Mouse (Mus musculus) ovary, adult 18-20 months (tissue): ENCODE data around the gene Spats2.
"Not testable (repeated sequence)": the region's sequence is repeated elsewhere in the genome, so short reads cannot be mapped to it uniquely, and the experiment has no call there.

Source experiments
- DNase-seq: peaks from one replicate; pipeline ENCODE4 v3.0.0; 2022; ENCODE audit warnings: low spot score, mixed read lengths

The Spats2 gene

DNA sequence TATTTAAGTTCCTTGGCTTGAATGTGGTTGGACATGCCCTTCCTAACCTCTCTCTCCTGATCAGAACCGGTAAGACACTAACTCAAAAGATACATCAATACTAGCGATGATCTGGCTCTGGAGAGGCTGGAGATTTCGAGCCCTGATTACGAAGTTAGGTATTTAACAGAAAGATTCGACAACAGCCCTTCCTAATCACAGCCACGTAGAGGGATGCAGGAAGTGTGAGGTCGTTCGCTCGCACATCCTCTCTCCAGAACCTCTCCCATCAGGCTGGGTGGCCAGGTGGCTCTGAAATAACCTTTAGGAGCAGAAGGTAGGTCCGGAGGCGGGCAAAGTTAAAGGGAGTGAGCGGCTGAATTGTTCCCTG lies at the start of gene Spats2:
Gene Spats2 (plus strand): TSS at position 206 of the 370 bp plus-strand sequence.
- DNase-seq, result no peak

DNA sequence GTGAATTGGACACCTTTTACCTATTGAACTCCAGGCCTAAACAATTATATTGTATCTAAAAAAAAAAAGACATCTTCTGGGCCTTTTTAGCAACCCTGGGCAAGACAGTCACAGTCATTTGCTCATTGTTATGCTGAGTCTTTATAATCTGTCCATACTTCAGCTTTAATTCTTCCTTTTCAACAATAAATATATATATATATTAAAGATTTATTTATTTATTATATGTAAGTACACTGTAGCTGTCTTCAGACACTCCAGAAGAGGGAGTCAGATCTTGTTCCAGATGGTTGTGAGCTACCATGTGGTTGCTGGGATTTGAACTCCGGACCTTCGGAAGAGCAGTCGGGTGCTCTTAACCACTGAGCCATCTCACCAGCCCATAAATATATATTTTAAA lies 49.7 kb upstream of the Spats2 start:
- DNase-seq, result not testable (repeated sequence)

DNA sequence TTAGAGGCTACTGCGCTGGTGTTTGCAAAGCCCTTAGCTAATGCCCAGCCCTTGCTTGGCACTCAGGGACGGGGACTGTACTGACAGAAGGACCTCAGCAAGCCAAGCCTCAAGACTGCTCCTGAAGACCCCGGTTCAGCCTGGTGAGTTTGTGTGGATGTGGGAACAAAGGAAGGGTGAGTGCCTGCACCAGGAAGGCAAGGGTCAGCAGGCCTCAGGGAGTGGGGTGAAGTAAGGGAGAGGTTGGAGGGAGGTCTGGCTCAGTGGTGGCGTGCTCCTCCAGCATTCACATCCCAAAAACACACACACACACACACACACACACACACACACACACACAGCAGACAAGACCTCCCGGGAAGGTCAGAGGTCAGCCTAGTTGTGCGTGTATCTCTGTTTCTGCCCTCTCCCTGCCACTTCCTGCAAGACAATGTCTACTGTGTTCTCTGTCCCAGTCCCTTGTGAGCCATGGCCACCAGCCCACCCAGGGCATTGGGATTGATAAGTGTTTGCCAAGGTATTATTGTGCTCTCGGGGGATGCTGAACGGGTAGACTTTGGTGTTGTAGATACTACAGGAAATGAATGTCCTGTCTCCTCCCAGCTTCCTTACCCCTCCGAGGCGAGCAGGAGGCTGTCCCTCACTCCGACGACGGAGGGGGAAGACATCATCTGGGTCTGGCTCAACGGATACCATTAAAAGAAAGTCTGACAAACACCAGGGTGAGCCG lies 47.4 kb upstream of the Spats2 start:
- DNase-seq, result no peak

GRCm38 (mm10) chr15:99079804-99080203 lies 45.9 kb upstream of the Spats2 start:
- no peak for DNase-seq

DNA sequence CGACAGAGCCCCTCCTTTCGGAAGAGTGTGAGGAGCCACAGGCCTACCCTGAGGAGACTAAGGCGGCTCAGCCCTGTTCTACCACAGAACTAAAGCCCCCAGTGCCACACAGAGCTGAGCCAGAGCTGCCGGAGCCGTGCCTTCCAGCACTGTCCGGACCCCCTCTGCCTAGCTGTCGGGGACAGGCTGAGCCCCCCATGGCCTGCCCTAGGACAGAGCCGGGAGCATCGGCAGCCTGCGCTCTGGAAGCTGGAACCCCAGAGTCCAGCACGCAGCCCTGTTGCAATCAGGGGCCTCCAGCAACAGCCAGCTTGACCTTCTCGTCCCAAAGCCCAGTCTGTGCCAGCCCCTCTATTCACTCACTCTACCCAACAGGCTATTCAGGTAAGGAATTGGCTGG lies 43.4 kb upstream of the Spats2 start:
- DNase-seq, result no peak

DNA sequence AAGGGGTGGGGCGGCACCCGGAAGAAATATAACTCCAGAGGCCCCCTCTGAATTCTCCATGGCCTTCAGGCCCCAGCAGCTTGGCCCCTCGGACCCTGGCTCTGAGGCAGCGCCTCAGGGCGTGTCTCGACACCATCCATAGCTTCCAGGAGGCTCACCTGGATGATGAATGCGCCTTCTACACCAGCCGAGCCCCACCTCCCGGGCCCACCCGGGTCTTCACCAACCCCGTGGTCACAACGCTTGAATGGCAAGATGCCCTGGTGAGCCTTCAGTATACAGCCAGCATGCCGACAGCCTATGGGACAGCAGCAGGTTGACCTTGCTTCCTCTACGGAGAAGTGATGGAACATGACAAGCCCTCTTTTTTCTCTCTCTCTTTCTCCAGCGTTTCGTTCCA lies 42.9 kb upstream of the Spats2 start:
- DNase-seq, result no peak

DNA sequence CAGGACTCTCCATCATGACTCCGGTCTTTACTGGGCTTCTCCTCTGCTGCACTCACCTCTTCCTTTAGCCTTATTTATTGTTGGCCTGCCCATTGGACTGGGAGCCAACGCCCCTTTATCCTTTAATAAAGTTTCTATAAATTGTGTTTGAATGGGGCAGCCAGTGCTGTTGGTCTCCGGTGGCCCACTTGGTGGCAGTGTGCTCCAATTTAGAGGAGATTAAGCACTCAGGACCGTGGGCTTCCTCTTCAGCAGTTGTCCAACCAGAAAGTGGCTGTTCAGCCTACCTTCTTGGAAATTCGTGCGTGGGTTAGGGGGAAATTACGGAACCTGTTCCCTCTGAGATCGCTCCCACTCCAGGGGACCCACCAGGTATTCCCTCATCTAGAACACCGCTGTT lies 42.5 kb upstream of the Spats2 start:
- no peak for DNase-seq

DNA sequence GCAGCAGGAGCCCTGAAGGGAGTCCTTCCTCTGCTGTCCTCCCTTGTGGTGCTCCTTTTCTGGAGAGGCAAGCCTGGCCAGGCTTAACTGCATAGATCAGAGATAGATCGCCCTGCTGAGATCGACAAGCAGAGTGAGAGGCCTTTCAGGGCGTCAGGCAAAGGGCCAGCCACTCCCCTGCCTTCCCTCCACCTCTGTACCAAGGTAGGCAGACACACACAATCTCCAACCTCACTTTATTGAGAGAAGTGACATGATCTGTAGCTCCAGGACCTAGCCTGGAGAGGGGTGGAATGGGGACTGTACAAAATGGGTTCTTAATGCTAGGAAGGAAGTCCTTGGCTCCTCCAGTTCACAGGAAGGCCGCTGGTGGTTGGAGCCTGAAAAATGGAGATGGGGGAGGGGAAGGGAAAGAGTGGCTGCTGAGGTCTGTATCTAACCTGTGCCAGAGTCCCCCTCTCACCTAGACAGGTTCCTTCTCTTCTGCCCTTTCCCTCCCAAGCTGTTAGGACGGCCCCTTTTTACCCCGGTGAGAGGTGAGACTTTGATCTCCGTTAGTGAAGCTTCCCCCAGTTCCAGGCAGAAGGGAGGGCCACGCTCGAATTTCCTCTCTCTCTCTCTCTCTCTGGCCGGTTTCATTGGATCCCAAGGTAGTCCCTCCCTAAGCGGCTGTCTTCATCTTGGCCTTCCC lies 41.7 kb upstream of the Spats2 start:
- no peak for DNase-seq

DNA sequence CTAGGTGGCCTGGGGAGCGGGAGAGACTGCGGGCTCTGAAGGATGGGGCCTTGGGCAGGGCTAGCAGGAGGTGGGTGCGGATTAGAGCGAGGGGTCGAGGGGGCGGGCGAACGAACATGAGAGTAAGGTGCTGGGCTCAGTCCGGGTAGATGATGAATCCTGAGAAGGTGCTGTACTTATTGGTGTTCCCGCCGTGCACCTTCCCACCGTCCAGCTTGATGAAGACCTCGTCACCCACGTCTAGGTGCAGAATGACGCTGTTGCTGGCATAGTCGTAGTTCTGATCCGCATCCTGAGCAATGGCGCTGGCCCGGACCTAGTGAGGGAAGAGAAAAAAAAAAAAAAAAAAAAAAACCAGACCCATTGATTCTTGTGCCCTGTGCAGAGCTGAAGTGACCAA lies 41.1 kb upstream of the Spats2 start:
- no peak for DNase-seq

- no peak for DNase-seq
Observed at GRCm38 (mm10) chr15:99085997-99086396, 39.7 kb upstream of the Spats2 start.

- DNase-seq, result no peak
Observed at GRCm38 (mm10) chr15:99087253-99088075, 38.3 kb upstream of the Spats2 start, which contains the start of gene C1ql4. TSS of gene C1ql4 (minus strand) at chr15:99087817.

DNA sequence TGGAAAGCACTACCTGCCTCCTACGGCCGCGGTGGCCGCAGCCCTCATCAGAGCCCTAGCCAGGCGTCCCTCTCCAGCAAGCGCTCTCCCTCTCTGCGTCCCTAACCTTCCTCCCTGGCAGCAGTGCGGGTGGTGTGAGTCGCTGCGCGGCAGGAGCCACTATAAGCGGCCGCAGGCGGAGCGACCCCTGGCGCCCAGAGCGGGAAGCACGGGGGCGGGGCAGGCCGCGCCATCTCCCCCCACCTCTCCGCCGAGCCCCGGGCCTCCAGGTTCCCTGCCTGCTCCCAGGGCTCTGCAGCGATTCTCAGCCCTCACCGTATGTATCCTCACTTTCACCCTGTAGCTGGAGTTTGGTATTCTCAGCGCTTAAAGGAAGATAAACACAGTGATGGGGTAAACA lies 37.4 kb upstream of the Spats2 start:
- peak; percentile 53 for DNase-seq

DNA sequence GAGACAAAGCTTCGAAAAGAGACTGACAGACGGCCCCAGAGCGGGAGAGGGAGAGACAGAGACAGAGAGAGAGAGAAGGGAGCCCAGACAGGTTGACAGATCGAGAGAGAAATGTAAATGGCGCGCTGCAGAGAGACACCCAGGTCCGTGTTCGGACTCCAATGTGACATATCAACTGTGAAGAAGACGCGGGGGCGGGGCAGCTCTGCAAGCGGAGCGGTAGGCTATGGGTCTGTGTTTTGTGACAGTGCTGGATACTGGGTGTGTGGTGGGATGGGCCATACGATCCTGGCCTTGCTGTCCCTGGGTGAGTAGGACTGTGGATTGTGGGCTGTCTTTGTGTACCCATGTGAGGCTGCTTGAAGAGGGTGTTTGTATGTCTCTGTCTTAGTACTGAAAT lies 36.6 kb upstream of the Spats2 start:
- no peak for DNase-seq

DNA sequence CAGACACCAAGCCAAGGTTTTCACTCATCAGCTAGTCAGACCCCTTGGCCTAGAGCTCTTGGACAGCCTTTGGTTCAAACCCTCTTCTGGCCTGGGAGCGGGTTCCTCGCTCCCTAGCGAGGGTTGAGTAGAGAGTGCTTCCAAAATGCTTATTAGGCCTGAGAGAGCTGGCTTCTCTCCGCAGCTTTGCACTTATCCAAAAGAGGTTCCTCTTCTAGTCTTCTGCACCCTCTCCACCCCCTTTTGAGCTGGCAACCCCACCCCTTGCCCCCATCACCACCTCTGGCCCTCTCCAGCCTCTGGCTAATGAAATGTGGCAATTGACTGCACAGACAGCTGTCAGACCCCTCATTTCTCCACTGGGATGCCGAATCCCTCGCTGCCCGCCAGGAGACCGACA lies 32.8 kb upstream of the Spats2 start, which contains the start of gene Dnajc22:
Gene Dnajc22 (plus strand): TSS at position 301 of the 400 bp plus-strand sequence.
- DNase-seq, result no peak

GRCm38 (mm10) chr15:99093291-99094258 lies 32.1 kb upstream of the Spats2 start:
- DNase-seq, result no peak

GRCm38 (mm10) chr15:99094631-99095270 lies 31.0 kb upstream of the Spats2 start:
- no peak for DNase-seq

DNA sequence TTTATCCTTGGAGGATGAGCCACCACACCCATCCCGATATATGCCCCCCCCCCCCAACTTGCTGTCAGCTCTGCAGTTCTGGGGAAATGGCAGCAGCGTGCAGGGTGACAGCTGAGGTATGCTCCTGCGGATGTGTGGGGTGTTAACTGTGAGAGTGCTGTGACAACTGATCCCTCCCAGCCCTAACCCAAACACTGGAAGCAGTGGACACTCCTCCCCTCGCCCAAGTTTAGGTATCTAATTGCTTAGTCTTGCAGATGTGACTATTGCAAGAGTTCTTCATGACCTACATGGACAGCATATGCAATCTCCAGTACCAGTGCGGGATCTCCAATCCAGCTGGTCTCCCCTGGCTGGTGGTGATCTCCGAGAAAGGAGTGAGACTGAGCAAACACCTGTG lies 30.4 kb upstream of the Spats2 start:
- no peak for DNase-seq

DNA sequence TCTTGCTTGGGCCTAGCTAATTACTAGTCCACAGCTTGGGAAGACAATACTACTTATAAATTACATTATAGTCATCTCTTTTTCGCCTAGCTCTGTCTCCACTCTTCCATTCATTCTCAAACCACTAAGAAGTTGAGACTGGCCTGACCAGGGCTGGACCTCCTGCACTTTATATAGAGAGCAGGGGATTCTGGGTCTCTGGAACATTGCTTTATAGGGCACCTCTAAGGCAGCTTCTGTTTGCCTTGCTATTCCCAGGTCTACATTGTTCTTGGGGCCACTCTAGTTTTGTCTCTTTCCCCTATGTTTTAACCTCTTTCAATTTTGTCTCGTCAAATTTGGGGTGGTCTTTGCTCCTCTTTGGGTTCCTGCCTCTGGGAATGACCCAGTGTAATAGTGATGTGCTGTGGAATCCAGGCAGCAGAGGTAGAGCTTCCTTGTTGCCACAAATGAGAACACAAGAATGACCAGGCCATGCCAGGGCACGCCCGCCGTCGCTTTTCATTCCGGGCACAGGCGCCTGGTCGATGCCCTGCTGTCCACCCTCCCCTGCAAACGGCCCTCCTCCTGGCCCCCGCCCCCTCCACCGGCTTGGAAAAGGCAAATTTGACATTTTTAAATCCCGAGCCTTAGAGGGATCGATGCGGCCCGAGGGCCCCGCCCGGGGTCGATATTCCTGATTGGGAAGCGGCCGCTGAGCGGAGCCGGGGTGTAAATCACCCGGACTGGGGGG lies 29.5 kb upstream of the Spats2 start:
- DNase-seq, result no peak

DNA sequence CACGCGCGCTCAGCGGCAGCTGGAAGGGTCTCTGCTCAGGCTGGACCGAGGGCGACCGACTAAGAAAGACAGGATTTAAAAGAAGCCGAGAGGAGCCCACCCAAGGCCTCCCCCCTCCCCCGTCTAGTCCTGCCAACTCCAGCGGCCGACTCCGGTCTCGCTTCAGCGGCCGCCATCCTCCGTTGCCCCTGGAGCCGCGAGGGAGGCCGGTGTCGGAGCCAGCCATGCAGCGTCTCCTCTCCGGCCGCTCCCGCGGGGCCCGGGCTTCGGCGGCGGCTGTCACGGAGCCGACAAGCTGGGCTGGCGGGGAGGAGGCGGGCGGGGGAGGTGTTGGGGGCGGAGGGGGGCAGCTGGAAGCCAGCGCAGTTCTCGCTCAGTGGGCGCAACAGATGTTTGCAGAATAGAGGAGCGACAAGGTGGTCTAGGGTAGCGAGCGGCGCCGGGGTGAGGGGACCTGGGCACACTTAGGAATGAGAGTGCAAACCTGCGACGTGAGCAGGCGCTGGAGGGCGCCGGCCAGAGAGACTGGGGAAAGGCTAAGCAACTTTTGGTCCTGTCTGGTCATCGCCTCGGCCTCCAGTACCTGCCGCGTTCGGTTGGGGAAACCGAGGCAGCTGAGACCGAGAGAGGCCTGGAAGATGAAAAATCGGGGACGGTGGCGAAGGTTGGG lies 28.8 kb upstream of the Spats2 start:
- no peak for DNase-seq
